Mouse (Mus musculus) lung, postnatal 0 days (tissue): Measurements from ENCODE around the gene Lhfpl5.

ENCODE experiments used
- CTCF ChIP-seq: IDR thresholded peaks from 2 replicates; pipeline ENCODE4 v1.5.1; 2016; ENCODE audit warnings: antibody characterized with exemption, mild to moderate bottlenecking
- EP300 ChIP-seq: IDR thresholded peaks from 2 replicates; pipeline ENCODE4 v1.6.1; 2016; ENCODE audit warnings: antibody characterized with exemption, mild to moderate bottlenecking, control low read depth

DNA sequence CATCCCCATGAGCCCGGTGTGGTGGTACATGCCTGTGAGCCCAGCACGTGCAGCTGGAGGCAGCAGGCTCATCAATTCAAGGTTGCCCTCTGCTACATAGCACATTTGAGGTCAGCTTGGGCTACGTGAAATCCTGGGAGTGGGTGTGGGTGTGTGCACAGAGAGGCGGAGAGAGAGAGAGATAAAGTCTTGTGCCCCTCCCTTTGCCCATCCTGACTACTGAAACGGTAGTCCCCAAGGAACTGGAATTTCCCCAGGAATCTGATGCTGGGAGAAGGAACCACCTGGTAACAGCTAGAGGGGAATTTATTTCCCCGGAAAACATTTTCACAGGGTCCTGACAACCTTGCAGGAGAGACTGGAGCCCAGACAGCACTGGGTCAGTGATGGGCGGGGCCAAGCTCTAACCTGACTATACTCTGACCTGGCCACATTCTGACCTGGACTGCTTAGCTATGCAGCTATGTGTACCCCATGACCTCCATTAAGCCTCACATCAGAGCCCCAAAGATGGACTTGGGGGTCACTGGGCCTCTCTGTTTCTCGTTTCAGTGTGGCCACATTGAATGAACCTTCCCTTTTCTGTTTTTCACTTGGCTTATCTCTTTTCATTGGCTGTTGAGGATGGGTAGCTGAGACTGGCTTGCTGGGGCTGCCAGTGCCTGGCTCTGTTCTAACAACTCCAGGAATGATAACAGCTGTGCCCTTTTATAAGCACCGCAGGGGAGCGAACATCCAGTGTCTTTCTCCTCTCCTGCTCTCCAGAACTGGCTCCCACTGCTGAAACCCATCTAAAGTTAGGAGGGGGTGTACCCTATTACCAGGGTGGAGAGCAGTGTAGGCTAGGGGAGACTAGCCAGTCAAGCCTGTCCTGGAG, 53.0 kb downstream of the Lhfpl5 start:
- TF ChIP-seq CTCF = no peak
- TF ChIP-seq EP300 = no peak
